Mouse (Mus musculus): ENCODE results near the gene Vmn1r214. TPM values are rescaled to one million over a fixed set of nuclear protein-coding genes. Genes with fewer than 3 reads are reported as not detected.

Vmn1r214 gene
- polyA plus RNA-seq (2014; fragmentation: Illumina TruSeq; extraction: RNeasy Lipid Tissue Mini Kit (QIAGEN cat#74804); ENCODE audit: low read depth, low replicate concordance), result not detected

GRCm38 (mm10) chr13:23030118-23030517, at the start of gene Vmn1r214:
TSS of gene Vmn1r214 (plus strand) at chr13:23030418.

DNA sequence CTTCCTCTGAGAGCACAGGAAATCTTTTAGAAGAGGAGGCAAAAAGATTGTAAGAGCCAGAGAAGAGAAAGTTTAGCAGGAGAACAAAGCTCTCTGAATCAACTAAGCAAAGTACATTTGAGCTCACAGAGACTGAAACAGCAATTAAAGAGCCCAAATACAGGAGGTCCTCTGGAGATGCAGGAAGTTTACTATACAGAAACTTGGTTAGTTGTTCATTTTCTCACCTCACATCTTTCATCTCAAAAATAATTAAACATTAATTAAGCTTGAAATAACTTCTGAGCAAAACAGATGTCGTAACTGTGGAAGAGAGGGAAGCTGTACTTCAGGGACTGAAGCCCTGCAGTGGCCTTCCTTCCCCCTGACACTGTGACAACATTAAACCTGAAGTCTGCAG, 22.9 kb upstream of the Vmn1r214 start, which contains the start of gene Vmn1r213:
Gene Vmn1r213 (plus strand): TSS at position 301 of the 400 bp plus-strand sequence.

DNA sequence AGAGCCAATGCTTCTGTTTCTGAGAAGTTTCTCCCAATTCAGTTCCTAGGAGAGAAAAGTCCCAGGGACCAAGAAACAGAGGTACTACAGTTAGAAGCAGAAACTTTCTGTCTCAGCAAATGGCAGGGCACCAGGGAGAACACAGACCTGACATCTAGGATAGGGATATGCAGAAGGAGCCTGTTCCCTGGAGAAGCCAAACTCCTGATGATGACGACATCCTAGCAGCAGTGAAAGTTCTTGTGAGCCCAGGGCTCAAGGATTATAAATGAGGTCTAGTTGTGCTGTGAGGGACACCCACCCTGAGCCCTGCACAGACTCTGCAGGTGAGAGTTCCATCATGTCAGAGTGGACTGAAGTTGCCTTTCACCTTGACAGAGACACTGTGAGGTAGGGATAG, 37.5 kb downstream of the Vmn1r214 start, which contains the start of gene Vmn1r215:
Gene Vmn1r215 (plus strand): TSS at position 301 of the 400 bp plus-strand sequence.

Other genes starting within 250 kb of the Vmn1r214 start
- not detected for gene Vmn1r209, start 220.7 kb upstream of the Vmn1r214 start, polyA plus RNA-seq (2014; fragmentation: Illumina TruSeq; extraction: RNeasy Lipid Tissue Mini Kit (QIAGEN cat#74804); ENCODE audit: low read depth, low replicate concordance)
- not detected for gene Vmn1r210, start 199.1 kb upstream of the Vmn1r214 start, polyA plus RNA-seq (2014; fragmentation: Illumina TruSeq; extraction: RNeasy Lipid Tissue Mini Kit (QIAGEN cat#74804); ENCODE audit: low read depth, low replicate concordance)
- gene Vmn1r211, start 172.9 kb upstream of the Vmn1r214 start, polyA plus RNA-seq (2014; fragmentation: Illumina TruSeq; extraction: RNeasy Lipid Tissue Mini Kit (QIAGEN cat#74804); ENCODE audit: low read depth, low replicate concordance), result not detected
- gene Vmn1r212, start 146.2 kb upstream of the Vmn1r214 start, polyA plus RNA-seq (2014; fragmentation: Illumina TruSeq; extraction: RNeasy Lipid Tissue Mini Kit (QIAGEN cat#74804); ENCODE audit: low read depth, low replicate concordance), result not detected
- gene Vmn1r213, start 22.8 kb upstream of the Vmn1r214 start, polyA plus RNA-seq (2014; fragmentation: Illumina TruSeq; extraction: RNeasy Lipid Tissue Mini Kit (QIAGEN cat#74804); ENCODE audit: low read depth, low replicate concordance), result not detected
- not detected for gene Vmn1r215, start 37.6 kb downstream of the Vmn1r214 start, polyA plus RNA-seq (2014; fragmentation: Illumina TruSeq; extraction: RNeasy Lipid Tissue Mini Kit (QIAGEN cat#74804); ENCODE audit: low read depth, low replicate concordance)
- gene Vmn1r217, start 87.8 kb downstream of the Vmn1r214 start, polyA plus RNA-seq (2014; fragmentation: Illumina TruSeq; extraction: RNeasy Lipid Tissue Mini Kit (QIAGEN cat#74804); ENCODE audit: low read depth, low replicate concordance), result not detected
- gene Vmn1r218, start 102.7 kb downstream of the Vmn1r214 start, polyA plus RNA-seq (2014; fragmentation: Illumina TruSeq; extraction: RNeasy Lipid Tissue Mini Kit (QIAGEN cat#74804); ENCODE audit: low read depth, low replicate concordance), result not detected
- not detected for gene Vmn1r219, start 128.9 kb downstream of the Vmn1r214 start, polyA plus RNA-seq (2014; fragmentation: Illumina TruSeq; extraction: RNeasy Lipid Tissue Mini Kit (QIAGEN cat#74804); ENCODE audit: low read depth, low replicate concordance)
- not detected for gene Vmn1r220, start 157.6 kb downstream of the Vmn1r214 start, polyA plus RNA-seq (2014; fragmentation: Illumina TruSeq; extraction: RNeasy Lipid Tissue Mini Kit (QIAGEN cat#74804); ENCODE audit: low read depth, low replicate concordance)
- gene Vmn1r221, start 183.7 kb downstream of the Vmn1r214 start, polyA plus RNA-seq (2014; fragmentation: Illumina TruSeq; extraction: RNeasy Lipid Tissue Mini Kit (QIAGEN cat#74804); ENCODE audit: low read depth, low replicate concordance), result not detected
- gene Vmn1r222, start 205.5 kb downstream of the Vmn1r214 start, polyA plus RNA-seq (2014; fragmentation: Illumina TruSeq; extraction: RNeasy Lipid Tissue Mini Kit (QIAGEN cat#74804); ENCODE audit: low read depth, low replicate concordance), result not detected
- gene Vmn1r223, start 216.7 kb downstream of the Vmn1r214 start, polyA plus RNA-seq (2014; fragmentation: Illumina TruSeq; extraction: RNeasy Lipid Tissue Mini Kit (QIAGEN cat#74804); ENCODE audit: low read depth, low replicate concordance), result not detected

Measured in heart, adult 10 weeks (tissue).